ENCODE assay signal across 8 mouse cellular contexts in genomic region chr1:135248434-135248850, GRCm38 (mm10). TPM values are rescaled to one million over a fixed set of nuclear protein-coding genes. Genes with fewer than 3 reads are reported as not detected.
DNase-seq lines count a peak whose midpoint lies in the region; ATAC-seq and TF ChIP-seq lines count a peak whose summit lies in the region.

No protein-coding gene starts in this region.

- H3K9ac ChIP-seq in heart, embryonic 12.5 days: no peak overlapping the region
- H3K9ac ChIP-seq in embryonic facial prominence, embryonic 13.5 days: 0 out of 2 replicates have a peak overlapping the region, but pooled peaks have one; percentile 1
- H3K9ac ChIP-seq in intestine, postnatal 0 days (ENCODE audit: low read depth, low read length): no peak overlapping the region
- no peak overlapping the region for H3K9ac ChIP-seq in stomach, embryonic 15.5 days

- 12% methylated on average over 15 of the region's 15 CpGs for WGBS in heart, embryonic 12.5 days
- WGBS in embryonic facial prominence, embryonic 13.5 days: 6% methylated on average over 15 of the region's 15 CpGs
- WGBS in intestine, postnatal 0 days: 3% methylated on average over 15 of the region's 15 CpGs
- WGBS in stomach, embryonic 15.5 days: 10% methylated on average over 15 of the region's 15 CpGs

- no peak for DNase-seq in heart, adult 8-10 months (ENCODE audit: low spot score)
- peak; percentile 46 to 66 for DNase-seq in left cerebral cortex, adult 8-10 months (ENCODE audit: low spot score in 2 of 2)
- peak; percentile 85 to 90 for DNase-seq in lung, postnatal 4 days
- no peak for DNase-seq in spleen, adult 18-20 months

- H3K9me3 ChIP-seq in heart, embryonic 12.5 days (replicated peaks): no peaks in the 10 kb centered on the region
- H3K9me3 ChIP-seq in embryonic facial prominence, embryonic 13.5 days: no peaks in the 10 kb centered on the region
- H3K9me3 ChIP-seq in intestine, postnatal 0 days (ENCODE audit: control insufficient read depth): no peaks in the 10 kb centered on the region
- no peaks in the 10 kb centered on the region for H3K9me3 ChIP-seq in stomach, embryonic 15.5 days

- peak overlapping the region; percentile 41 for H3K4me2 ChIP-seq in heart, embryonic 12.5 days
- H3K4me2 ChIP-seq in embryonic facial prominence, embryonic 13.5 days: peak overlapping the region; percentile 50
- H3K4me2 ChIP-seq in intestine, postnatal 0 days (replicated peaks; ENCODE audit: low read depth): peak overlapping the region; percentile 25; the same call in 1 of the 2 replicates
- peak overlapping the region; percentile 41 for H3K4me2 ChIP-seq in stomach, embryonic 15.5 days

- H3K27ac ChIP-seq in heart, embryonic 12.5 days (ENCODE audit: poor library complexity, severe bottlenecking): no peak overlapping the region
- H3K27ac ChIP-seq in embryonic facial prominence, embryonic 13.5 days: no peak overlapping the region
- H3K27ac ChIP-seq in intestine, postnatal 0 days (ENCODE audit: low read depth, low read length): peak overlapping the region; percentile 78
- peak overlapping the region; percentile 82 for H3K27ac ChIP-seq in stomach, embryonic 15.5 days

- no peaks in the 10 kb centered on the region for H3K36me3 ChIP-seq in heart, embryonic 12.5 days
- no peaks in the 10 kb centered on the region for H3K36me3 ChIP-seq in embryonic facial prominence, embryonic 13.5 days
- peaks cover 12% of the 10 kb centered on the region; the same call in 1 of the 2 replicates for H3K36me3 ChIP-seq in intestine, postnatal 0 days (ENCODE audit: control insufficient read depth, insufficient read depth)
- H3K36me3 ChIP-seq in stomach, embryonic 15.5 days: no peaks in the 10 kb centered on the region

- no peak for ATAC-seq in heart, embryonic 12.5 days (ENCODE audit: insufficient number of reproducible peaks, low FRiP score)
- ATAC-seq in embryonic facial prominence, embryonic 13.5 days (ENCODE audit: insufficient number of reproducible peaks, insufficient read depth, low FRiP score, low TSS enrichment, low read depth): peak; percentile 44; the same call in 1 of the 2 replicates
- ATAC-seq in intestine, postnatal 0 days: peak; percentile 83
- ATAC-seq in stomach, embryonic 15.5 days (ENCODE audit: insufficient read depth, low FRiP score, low read depth): peak; percentile 61; the same call in 1 of the 2 replicates

- peaks cover 16% of the 10 kb centered on the region; the same call in 1 of the 2 replicates for H3K4me1 ChIP-seq in heart, embryonic 12.5 days (replicated peaks)
- H3K4me1 ChIP-seq in embryonic facial prominence, embryonic 13.5 days: peaks cover 17% of the 10 kb centered on the region
- H3K4me1 ChIP-seq in intestine, postnatal 0 days (replicated peaks; ENCODE audit: control insufficient read depth, insufficient read depth, low read length): 0 out of 2 replicates have a peak, but pooled peaks cover 4% of the 10 kb centered on the region
- H3K4me1 ChIP-seq in stomach, embryonic 15.5 days: 0 out of 2 replicates have a peak, but pooled peaks cover 3% of the 10 kb centered on the region

- H3K27me3 ChIP-seq in heart, embryonic 12.5 days (replicated peaks): peaks cover 51% of the 10 kb centered on the region
- peaks cover 14% of the 10 kb centered on the region; the same call in 1 of the 2 replicates for H3K27me3 ChIP-seq in embryonic facial prominence, embryonic 13.5 days
- H3K27me3 ChIP-seq in intestine, postnatal 0 days (replicated peaks; ENCODE audit: control insufficient read depth, insufficient read depth, low read length): no peaks in the 10 kb centered on the region
- no peaks in the 10 kb centered on the region for H3K27me3 ChIP-seq in stomach, embryonic 15.5 days (replicated peaks)

- no peak overlapping the region for H3K4me3 ChIP-seq in heart, embryonic 12.5 days
- peak overlapping the region; percentile 23 for H3K4me3 ChIP-seq in embryonic facial prominence, embryonic 13.5 days
- no peak overlapping the region for H3K4me3 ChIP-seq in intestine, postnatal 0 days (ENCODE audit: low read depth, low read length)
- H3K4me3 ChIP-seq in stomach, embryonic 15.5 days (replicated peaks): peak overlapping the region; percentile 14; the same call in 1 of the 2 replicates

- TF ChIP-seq CTCF in intestine, postnatal 0 days (IDR thresholded peaks at IDR 0.05; ENCODE audit: low read depth): no peak

RNA-seq across cellular contexts. Expression of gene Elf3, which starts 9.9 kb away (rescaled TPM):
- polyA plus RNA-seq in heart, embryonic 12.5 days (2016; fragmentation: Nextera tagmentation; extraction: Ambion mirVana): 0.48 and 0.91 TPM in 2 replicates
- under 1 TPM in 1 of 4 experiments, not detected in 3; 0.14 TPM for total RNA-seq in heart, adult 8-10 months (2022)
- 9.0 and 12.2 TPM in 2 replicates for polyA plus RNA-seq in embryonic facial prominence, embryonic 13.5 days (2015; fragmentation: Nextera tagmentation; extraction: Ambion mirVana)
- 159 and 164 TPM in 2 replicates for polyA plus RNA-seq in intestine, postnatal 0 days (2015; fragmentation: Nextera tagmentation; extraction: Ambion mirVana)
- total RNA-seq in left cerebral cortex, adult 8-10 months (2022): under 1 TPM in 2 of 4 experiments, not detected in 2; 0.19 to 0.20 TPM
- 131 and 134 TPM in 2 replicates for polyA plus RNA-seq in stomach, embryonic 15.5 days (2015; fragmentation: Nextera tagmentation; extraction: Ambion mirVana)

RNA-seq across cellular contexts. Expression of gene Rnpep, which starts 35.4 kb away (rescaled TPM):
- polyA plus RNA-seq in heart, embryonic 12.5 days (2016; fragmentation: Nextera tagmentation; extraction: Ambion mirVana): 61.0 and 62.0 TPM in 2 replicates
- total RNA-seq in heart, adult 8-10 months (2022): 10 to 100 TPM; 18.9 to 22.7 (median 21.2) TPM
- polyA plus RNA-seq in embryonic facial prominence, embryonic 13.5 days (2015; fragmentation: Nextera tagmentation; extraction: Ambion mirVana): 87.9 and 93.5 TPM in 2 replicates
- polyA plus RNA-seq in intestine, postnatal 0 days (2015; fragmentation: Nextera tagmentation; extraction: Ambion mirVana): 136 and 141 TPM in 2 replicates
- total RNA-seq in left cerebral cortex, adult 8-10 months (2022): 10 to 100 TPM; 47.8 to 53.4 (median 49.7) TPM
- polyA plus RNA-seq in stomach, embryonic 15.5 days (2015; fragmentation: Nextera tagmentation; extraction: Ambion mirVana): 132 and 141 TPM in 2 replicates

Comparison
In these comparisons a context has a peak if more than half of its experiments do, and no peak if none do; other contexts are left out.
1. H3K27ac ChIP-seq: peak in intestine, postnatal 0 days (single experiment) and stomach, embryonic 15.5 days (single experiment); none in heart, embryonic 12.5 days (single experiment) and embryonic facial prominence, embryonic 13.5 days (single experiment).
2. H3K4me3 ChIP-seq: peak in embryonic facial prominence, embryonic 13.5 days (single experiment) and stomach, embryonic 15.5 days (single experiment); none in heart, embryonic 12.5 days (single experiment) and intestine, postnatal 0 days (single experiment).
3. DNase-seq: peak in left cerebral cortex, adult 8-10 months (2 of 2) and lung, postnatal 4 days (2 of 2); none in heart, adult 8-10 months (single experiment) and spleen, adult 18-20 months (0 of 2).
4. Peak in every context shown above with its lines, with median percentiles within 50 percentile points of each other: H3K4me2 ChIP-seq.